Mouse (Mus musculus) c-Kit-negative CD71-positive TER-119-positive erythroid progenitor cells, embryonic 14.5 days (primary cell): ENCODE results near the gene Tagap.
A peak's percentile ranks its signal among the peaks of the same experiment; 100 is the strongest.
"Not testable (repeated sequence)": the region's sequence is repeated elsewhere in the genome, so short reads cannot be mapped to it uniquely, and the experiment has no call there.

ENCODE experiments used
- DNase-seq: peaks from one replicate; pipeline ENCODE4 v3.0.0-alpha.2; 2013; ENCODE audit warnings: low read depth, low spot score

Tagap gene

GRCm38 (mm10) chr17:7914596-7915227, 11.1 kb upstream of the Tagap start:
- DNase-seq, result no peak

DNA sequence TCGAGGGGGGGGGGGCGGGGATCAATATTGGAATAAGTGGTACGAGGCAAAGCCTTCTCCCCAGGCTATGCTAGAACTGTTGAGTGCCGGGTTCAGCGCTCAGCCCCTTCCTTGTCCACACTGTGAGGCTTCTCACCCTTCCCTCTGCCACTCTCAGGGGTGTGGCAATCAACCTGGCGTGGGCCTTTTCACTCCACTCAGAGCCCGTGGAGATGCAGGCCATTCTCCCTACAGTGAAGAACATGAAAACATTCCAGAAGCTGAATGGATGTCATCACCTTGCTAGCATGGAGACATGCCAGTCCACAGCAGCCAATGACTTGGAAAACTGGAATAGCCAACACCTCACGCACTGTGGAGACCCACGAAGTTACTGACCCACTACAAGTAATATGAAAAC, 10.0 kb upstream of the Tagap start:
- DNase-seq, result no peak

DNA sequence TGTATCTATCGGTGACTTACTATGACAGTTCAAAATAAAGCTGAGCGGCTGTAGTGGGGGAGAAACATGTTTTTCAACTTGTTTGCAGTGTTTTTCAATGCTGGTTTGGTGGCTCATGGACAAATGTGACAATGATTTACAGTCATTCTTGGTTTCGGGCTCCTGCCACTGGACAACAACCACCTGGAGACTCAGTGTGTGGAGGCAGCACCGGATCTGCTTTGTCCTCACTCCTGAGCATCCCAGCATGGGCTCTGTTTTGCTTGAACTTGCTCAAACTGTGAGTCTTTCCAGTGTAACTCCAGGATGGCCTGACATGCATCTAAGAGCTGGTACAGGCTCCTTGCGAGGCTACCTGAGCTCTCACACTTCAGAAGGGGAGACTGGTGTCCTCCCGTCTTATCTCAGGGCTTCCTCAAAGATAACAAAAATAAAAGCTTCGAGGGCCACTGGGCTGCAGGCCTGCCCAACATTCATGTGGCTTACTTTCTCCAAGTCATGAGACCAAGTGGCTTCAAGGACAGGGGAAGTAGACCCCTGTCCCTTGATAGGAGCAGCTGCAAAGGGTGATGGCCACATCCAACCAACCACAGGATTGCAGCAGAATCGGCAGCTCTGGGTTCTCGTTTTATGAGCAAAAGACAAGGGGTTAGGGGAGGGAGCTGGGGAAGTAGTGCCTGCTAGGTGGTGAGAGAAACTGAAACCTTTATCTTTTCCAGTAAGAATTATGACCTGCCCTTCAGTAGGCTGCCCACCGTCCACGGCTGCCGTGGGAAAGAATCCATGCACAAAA, 8.8 kb upstream of the Tagap start:
- no peak for DNase-seq

DNA sequence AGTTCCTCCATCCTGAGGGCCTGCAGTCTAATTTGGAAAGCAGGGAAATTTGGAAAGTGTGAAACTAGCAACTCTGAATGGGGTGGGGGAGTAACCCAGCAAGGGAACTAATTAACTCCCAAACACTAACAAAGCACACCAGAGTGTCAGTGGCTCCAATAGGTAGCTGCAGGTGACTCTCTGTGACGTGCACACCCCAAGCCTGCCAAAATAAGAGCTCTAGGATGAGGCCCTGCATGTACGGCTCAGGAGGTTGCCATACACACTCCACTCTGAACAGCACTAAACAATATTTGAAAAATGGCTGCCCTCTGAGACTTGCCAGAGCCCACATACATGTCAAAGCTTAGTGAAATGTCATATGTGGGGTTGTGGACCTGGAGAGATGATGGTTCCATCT, 7.4 kb upstream of the Tagap start:
- no peak for DNase-seq

- DNase-seq, result no peak
These were observed 6.6 kb upstream of the Tagap start for GRCm38 (mm10) chr17:7919209-7919608.

DNA sequence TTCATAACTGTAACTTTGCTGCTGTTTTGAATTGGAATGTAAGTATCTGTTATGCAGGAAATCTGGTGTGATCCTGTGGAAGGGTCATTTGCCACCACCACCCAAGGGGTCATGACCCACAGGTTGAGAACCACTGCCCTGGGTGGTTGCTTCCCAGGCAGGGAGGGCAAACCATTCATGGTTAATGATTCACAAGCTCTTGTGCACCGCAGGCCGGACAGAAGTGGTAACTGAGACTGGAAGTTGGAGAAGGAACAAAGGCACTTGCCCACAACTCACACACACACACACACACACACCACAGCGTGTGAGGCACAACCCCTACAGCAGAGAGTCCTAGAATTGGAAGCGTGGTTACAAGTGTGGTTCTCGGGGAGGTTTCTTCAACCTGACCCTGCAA, 3.2 kb upstream of the Tagap start:
- DNase-seq, result no peak

- no peak for DNase-seq
These were observed 1.5 kb upstream of the Tagap start for GRCm38 (mm10) chr17:7924185-7924725.

- DNase-seq, result peak; percentile 31
These were observed 2.1 kb downstream of the Tagap start for GRCm38 (mm10) chr17:7927582-7928535.

- DNase-seq, result no peak
These were observed 2.9 kb downstream of the Tagap start for GRCm38 (mm10) chr17:7928662-7929061.

DNA sequence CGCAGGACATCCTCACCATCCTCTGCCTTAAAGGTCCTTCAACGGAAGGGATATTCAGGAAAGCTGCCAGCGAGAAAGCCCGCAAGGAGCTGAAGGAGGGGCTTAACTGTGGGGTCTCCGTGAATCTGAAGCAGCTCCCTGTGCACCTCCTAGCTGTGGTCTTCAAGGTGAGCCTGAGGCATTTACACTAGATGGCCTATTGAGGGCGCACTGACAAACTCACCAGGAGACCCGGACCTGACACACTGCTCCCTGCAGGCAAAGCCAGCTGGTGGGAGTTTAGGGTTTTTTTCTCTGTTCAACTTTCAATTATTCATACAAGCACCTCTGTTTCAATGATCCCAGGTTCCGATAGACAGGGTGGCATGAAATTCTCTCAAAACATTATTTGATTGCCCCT, 3.5 kb downstream of the Tagap start:
- DNase-seq, result no peak

GRCm38 (mm10) chr17:7931096-7931990, 5.5 kb downstream of the Tagap start:
- no peak for DNase-seq

DNA sequence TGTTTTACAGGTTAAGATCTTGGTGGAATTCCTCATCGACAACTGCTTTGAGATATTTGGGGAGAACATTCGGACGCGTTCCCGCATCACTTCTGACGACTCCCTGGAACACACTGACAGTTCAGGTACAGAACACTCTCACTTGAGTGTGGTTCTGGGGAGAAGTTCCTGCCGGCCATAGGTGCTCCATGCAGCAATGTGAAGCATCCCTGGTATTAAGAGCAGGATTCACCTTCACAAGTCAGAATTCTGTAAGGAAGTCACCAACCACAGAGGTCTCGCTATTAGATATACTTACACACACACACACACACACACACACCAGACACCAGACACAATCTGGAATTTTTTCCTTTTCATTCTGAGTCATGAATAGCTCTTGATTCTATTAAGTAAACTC, 6.3 kb downstream of the Tagap start:
- DNase-seq, result not testable (repeated sequence)

DNA sequence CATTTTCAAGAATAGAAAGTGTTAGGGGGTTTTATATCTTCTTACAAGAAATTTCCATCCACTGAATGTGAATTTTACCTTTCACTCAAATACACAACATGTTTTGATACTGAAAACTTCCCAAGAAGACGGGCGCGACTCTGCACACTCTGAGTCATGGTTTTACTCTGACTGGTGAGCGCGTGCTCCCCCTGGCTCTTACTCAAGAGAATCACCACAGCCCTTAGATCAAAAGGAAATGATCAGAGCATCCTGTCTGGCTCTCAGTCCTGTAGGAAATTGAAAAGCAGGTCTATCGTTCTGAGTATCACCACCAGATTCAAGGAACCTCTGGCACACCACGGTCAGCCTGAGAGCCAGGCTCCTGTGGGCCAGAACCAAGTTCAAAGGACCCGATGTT, 13.8 kb downstream of the Tagap start:
- no peak for DNase-seq

- DNase-seq, result peak; percentile 56
These were observed 19.6 kb downstream of the Tagap start, which contains the start of gene Rsph3a for GRCm38 (mm10) chr17:7945117-7946052. Rsph3a (plus strand) TSS chr17:7945614.

DNA sequence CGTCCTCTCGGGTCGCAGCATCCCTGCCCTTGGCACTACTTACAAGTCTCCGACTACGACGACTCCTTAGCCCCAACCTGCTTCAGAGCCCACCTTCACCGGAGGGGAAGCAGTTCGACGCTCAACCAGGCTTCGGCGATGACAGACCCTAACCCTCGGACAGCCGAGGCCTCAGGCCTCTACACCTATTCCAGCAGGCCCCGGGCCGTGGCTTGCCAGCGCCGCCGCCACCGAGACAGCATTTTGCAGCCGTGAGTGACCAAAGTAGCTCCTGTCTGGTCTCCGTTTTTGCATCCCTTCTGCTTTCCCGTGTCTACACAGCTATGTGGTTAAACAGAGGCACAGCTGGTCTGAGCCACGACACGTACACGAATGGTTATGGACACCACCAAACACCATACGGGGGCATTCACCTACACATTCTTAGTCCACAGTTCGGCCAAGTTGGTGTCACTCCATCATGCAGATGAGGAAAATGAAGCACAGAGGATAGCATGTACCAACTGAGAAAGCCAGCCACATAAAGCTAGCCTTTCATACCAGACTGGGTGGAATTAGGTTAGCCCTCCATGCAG, 20.3 kb downstream of the Tagap start:
- not testable (repeated sequence) for DNase-seq

GRCm38 (mm10) chr17:7951333-7951732, 25.5 kb downstream of the Tagap start:
- DNase-seq, result not testable (repeated sequence)

GRCm38 (mm10) chr17:7957242-7957641, 31.4 kb downstream of the Tagap start:
- not testable (repeated sequence) for DNase-seq

GRCm38 (mm10) chr17:7963333-7963732, 37.5 kb downstream of the Tagap start:
- DNase-seq, result not testable (repeated sequence)

- DNase-seq, result not testable (repeated sequence)
These were observed 38.6 kb downstream of the Tagap start for GRCm38 (mm10) chr17:7964398-7964797.
